Mouse (Mus musculus): ENCODE data around the gene Rad50. TPM values are rescaled to one million over a fixed set of nuclear protein-coding genes. Genes with fewer than 3 reads are reported as not detected.

Rad50 gene
- total and polyA plus RNA-seq, 3 experiments = 39.6 to 53.6 (median 48.2) TPM

GRCm38 (mm10) chr11:53732244-53732643 is 25.1 kb upstream of the Rad50 start:
- in situ Hi-C loops (cut with MboI; ENCODE audit: low pct_ligation_motif_present, low pct_unique_long_range_greater_than_20kb, low sequenced_read_pairs) = no loop called here
- no peak overlapping the region for H3K4me3 ChIP-seq (replicated peaks in 1 of 3; ENCODE audit: low read depth in 2 of 3, low read length in 2 of 3, poor library complexity in 1 of 3)
- no peak for DNase-seq (ENCODE audit: extremely low read depth)

GRCm38 (mm10) chr11:53731457-53731856 is 24.3 kb upstream of the Rad50 start:
- Histone ChIP-seq H3K27me3 (replicated peaks) (no peaks in the 10 kb centered on the region), H3K9me3 (replicated peaks; ENCODE audit: low read length) (no peaks in the 10 kb centered on the region), H3K36me3 (replicated peaks in 1 of 2; ENCODE audit: control insufficient read depth in 1 of 2, insufficient read depth in 1 of 2, low read length in 1 of 2) (no peaks in the 10 kb centered on the region), H3K4me2 (ENCODE audit: insufficient read depth, low read depth, poor library complexity, severe bottlenecking) (no peak overlapping the region), H3K79me2 (replicated peaks; ENCODE audit: control insufficient read depth, extremely low read depth, insufficient read depth, poor library complexity, severe bottlenecking) (no peaks in the 10 kb centered on the region), H3K4me1 (ENCODE audit: control insufficient read depth in 1 of 2, insufficient read depth in 2 of 2) (peaks cover under 1 to 25% of the 10 kb centered on the region in 2 experiments; a peak in 3 of 4 replicates), H3K27ac (ENCODE audit: insufficient read depth, low read depth) (no peak overlapping the region), H3K4me3 (replicated peaks in 1 of 3; ENCODE audit: low read depth in 2 of 3, low read length in 2 of 3, poor library complexity in 1 of 3) (no peak overlapping the region), H3K9ac (ENCODE audit: insufficient read depth, low read depth) (no peak overlapping the region)
- in situ Hi-C loops (cut with MboI; ENCODE audit: low pct_ligation_motif_present, low pct_unique_long_range_greater_than_20kb, low sequenced_read_pairs) (no loop called here), dilution Hi-C loops (cut with MboI; ENCODE audit: extremely low pct_ligation_motif_present, extremely low pct_unique_long_range_greater_than_20kb, low sequenced_read_pairs) (no loop called here)
- DNase-seq (ENCODE audit: extremely low read depth) = no peak
- TF ChIP-seq MYC (IDR thresholded peaks at IDR 0.05; ENCODE audit: low read depth, low read length) (no peak), CHD2 (IDR thresholded peaks at IDR 0.05; ENCODE audit: low read length) (no peak), POLR2AphosphoS2 (IDR thresholded peaks at IDR 0.05; ENCODE audit: low read depth, low read length) (no peak), ZNF384 (IDR thresholded peaks at IDR 0.05; ENCODE audit: low read depth, low read length) (no peak), ZKSCAN1 (IDR thresholded peaks at IDR 0.05; ENCODE audit: borderline replicate concordance, low read depth, low read length) (no peak), MEF2A (IDR thresholded peaks at IDR 0.05; ENCODE audit: borderline replicate concordance, low read depth, low read length) (no peak), BHLHE40 (IDR thresholded peaks at IDR 0.05; ENCODE audit: low read depth, low read length) (no peak), GABPA (IDR thresholded peaks at IDR 0.05; ENCODE audit: insufficient replicate concordance, low read depth, low read length) (no peak), MAZ (IDR thresholded peaks at IDR 0.05; ENCODE audit: low read depth, low read length) (no peak), NELFE (IDR thresholded peaks at IDR 0.05; ENCODE audit: low read depth, low read length) (no peak), NRF1 (IDR thresholded peaks at IDR 0.05; ENCODE audit: low read depth, low read length) (no peak), CHD1 (IDR thresholded peaks at IDR 0.05; ENCODE audit: low read depth, low read length) (no peak), SIN3A (IDR thresholded peaks at IDR 0.05; ENCODE audit: low read length) (no peak), IRF4 (IDR thresholded peaks at IDR 0.05; ENCODE audit: low read depth, low read length) (no peak), UBTF (IDR thresholded peaks at IDR 0.05; ENCODE audit: low read depth, low read length) (no peak), ETS1 (conservative IDR thresholded peaks at IDR 0.05; ENCODE audit: low read depth, low read length) (no peak), PAX5 (IDR thresholded peaks at IDR 0.05; ENCODE audit: low read length) (no peak), MXI1 (IDR thresholded peaks at IDR 0.05; ENCODE audit: low read depth, low read length) (no peak), HCFC1 (IDR thresholded peaks at IDR 0.05; ENCODE audit: low read depth, low read length) (no peak), JUND (conservative IDR thresholded peaks at IDR 0.05; ENCODE audit: low read depth, low read length) (no peak)

More at GRCm38 (mm10) chr11:53732244-53732643, 25.1 kb upstream of the Rad50 start:
- TF ChIP-seq CHD1 (IDR thresholded peaks at IDR 0.05; ENCODE audit: low read depth, low read length) (no peak), MEF2A (IDR thresholded peaks at IDR 0.05; ENCODE audit: borderline replicate concordance, low read depth, low read length) (no peak), GABPA (IDR thresholded peaks at IDR 0.05; ENCODE audit: insufficient replicate concordance, low read depth, low read length) (no peak)
- no peaks in the 10 kb centered on the region for H3K27me3 ChIP-seq (replicated peaks)
- peaks cover 5 to 32% of the 10 kb centered on the region in 2 experiments for H3K4me1 ChIP-seq (ENCODE audit: control insufficient read depth in 1 of 2, insufficient read depth in 2 of 2)
- no peaks in the 10 kb centered on the region for H3K9me3 ChIP-seq (replicated peaks; ENCODE audit: low read length)
- H3K36me3 ChIP-seq (replicated peaks in 1 of 2; ENCODE audit: control insufficient read depth in 1 of 2, insufficient read depth in 1 of 2, low read length in 1 of 2) = no peaks in the 10 kb centered on the region
- dilution Hi-C loops (cut with MboI; ENCODE audit: extremely low pct_ligation_motif_present, extremely low pct_unique_long_range_greater_than_20kb, low sequenced_read_pairs) = no loop called here
- H3K4me2 ChIP-seq (ENCODE audit: insufficient read depth, low read depth, poor library complexity, severe bottlenecking) = no peak overlapping the region
- no peak overlapping the region for H3K27ac ChIP-seq (ENCODE audit: insufficient read depth, low read depth)
- no peaks in the 10 kb centered on the region for H3K79me2 ChIP-seq (replicated peaks; ENCODE audit: control insufficient read depth, extremely low read depth, insufficient read depth, poor library complexity, severe bottlenecking)
- no peak overlapping the region for H3K9ac ChIP-seq (ENCODE audit: insufficient read depth, low read depth)

Data from CH12.LX (cell line).